Mouse (Mus musculus) kidney, adult 2 months (tissue): ENCODE results near the gene Sema4a.

Source experiments
- CTCF ChIP-seq: fragments of 200-500 bp; conservative IDR thresholded peaks from 2 replicates; pipeline ENCODE4 v1.5.1; 2011; ENCODE audit warnings: low read depth, mild to moderate bottlenecking, control low read depth, low read length, moderate library complexity, mixed read lengths; ENCODE audit not compliant: insufficient read depth, insufficient read length
- POLR2A ChIP-seq: fragments of 200-500 bp; IDR thresholded peaks from one replicate; pipeline ENCODE4 v1.6.1; 2011; ENCODE audit warnings: low read depth, low read length, control low read depth

DNA sequence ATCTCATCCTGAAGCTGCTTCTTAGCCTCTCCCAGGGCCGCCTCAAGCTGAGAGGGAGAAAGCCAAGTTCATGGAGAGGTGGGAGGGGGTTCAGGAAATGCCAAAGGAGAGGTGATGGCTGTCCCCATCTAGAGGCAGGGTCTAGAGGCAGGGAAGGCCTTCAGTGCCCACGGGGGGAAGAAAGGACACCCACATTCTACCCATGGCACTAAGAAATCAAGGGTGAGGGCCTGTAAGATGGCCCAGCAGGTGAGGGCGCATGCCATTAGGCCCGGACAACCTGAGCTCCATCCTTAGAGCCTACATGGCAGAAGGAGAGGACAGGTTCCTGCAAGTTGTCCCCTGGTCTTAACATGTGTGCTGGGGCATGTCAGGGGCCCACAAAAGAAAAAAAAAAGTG is 25.9 kb upstream of the Sema4a start:
- no peak for TF ChIP-seq CTCF
- no peak for TF ChIP-seq POLR2A
